Mouse (Mus musculus): ENCODE data around the gene Nkrf. TPM values are rescaled to one million over a fixed set of nuclear protein-coding genes. Genes with fewer than 3 reads are reported as not detected.
"Not testable (repeated sequence)": the region's sequence is repeated elsewhere in the genome, so short reads cannot be mapped to it uniquely, and the experiment has no call there.

Gene Nkrf
- polyA plus RNA-seq, 1 experiment from 2014 or later = 2.5 TPM

DNA sequence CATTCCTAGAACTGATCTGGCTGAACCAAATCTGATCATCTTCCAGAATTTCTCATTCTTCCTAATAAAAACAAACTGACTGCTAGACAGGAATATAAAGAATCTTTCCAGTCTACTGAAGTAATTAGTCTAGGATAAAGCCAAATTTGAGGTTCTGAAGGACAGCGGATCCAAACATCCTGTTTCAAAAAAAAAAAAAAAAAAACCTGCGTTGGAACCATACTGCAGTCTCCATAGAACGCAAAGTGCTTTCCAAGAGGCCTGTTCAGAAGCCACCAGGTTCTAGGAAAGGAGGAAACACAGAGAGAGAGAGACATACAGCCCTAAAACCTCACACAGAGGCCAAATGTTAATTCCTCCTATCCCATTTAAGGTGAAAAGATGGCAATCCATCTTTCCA is 1.0 kb downstream of the Nkrf start:
- DNase-seq (ENCODE audit: low spot score) = no peak
- Histone ChIP-seq H3K27ac (replicated peaks) (no peak overlapping the region), H3K9me3 (no peaks in the 10 kb centered on the region), H3K36me3 (replicated peaks) (no peaks in the 10 kb centered on the region), H3K4me1 (peaks cover 6% of the 10 kb centered on the region; the same call in 1 of the 2 replicates), H3K27me3 (replicated peaks; ENCODE audit: low read depth, poor library complexity, severe bottlenecking) (no peaks in the 10 kb centered on the region), H3K4me3 (peak overlapping the region; percentile 71)
- 43% methylated on average over 3 of the region's 3 CpGs for WGBS

DNA sequence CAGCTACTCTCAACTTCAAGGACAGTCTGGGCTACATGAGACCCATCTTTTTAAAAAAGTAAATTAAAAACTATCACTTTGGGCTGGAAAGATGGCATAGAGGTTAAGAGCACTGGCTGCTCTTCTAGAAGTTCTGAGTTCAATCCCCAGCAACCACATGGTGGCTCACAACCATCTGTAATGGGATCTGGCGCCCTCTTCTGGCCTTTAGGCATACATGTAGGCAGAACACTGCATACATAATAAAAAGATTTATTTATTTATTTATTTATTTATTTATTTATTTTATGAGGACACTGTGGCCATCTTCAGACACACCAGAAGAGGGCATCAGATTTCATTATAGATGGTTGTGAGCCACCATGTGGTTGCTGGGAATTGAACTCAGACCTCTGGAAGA is 3.8 kb downstream of the Nkrf start:
- DNase-seq (ENCODE audit: low spot score); H3K27me3 ChIP-seq (replicated peaks; ENCODE audit: low read depth, poor library complexity, severe bottlenecking); H3K9me3 ChIP-seq; H3K4me1 ChIP-seq; H3K27ac ChIP-seq (replicated peaks); H3K4me3 ChIP-seq; H3K36me3 ChIP-seq (replicated peaks): not testable (repeated sequence)
- whole genome bisulfite sequencing = 26% methylated on average over 1 of the region's 1 CpGs

DNA sequence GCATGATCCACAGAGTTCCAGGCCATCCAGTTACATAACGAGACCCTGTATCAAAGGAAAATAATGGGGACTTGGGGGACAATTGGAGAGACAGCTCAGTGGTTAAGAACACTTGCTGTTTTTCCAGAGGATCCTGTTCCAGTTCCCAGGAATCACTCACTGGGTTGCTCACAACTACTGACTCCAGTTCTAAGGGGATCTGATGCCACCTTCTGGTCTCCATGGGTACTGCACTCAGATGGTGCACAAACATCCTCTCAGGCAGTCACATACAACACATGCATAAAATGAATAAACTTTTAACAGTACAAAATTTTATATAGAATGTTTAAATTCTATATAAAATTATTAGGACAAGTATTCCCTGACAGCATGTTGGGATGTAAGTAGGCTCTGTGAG is 18.0 kb downstream of the Nkrf start:
- no peaks in the 10 kb centered on the region for H3K4me1 ChIP-seq
- peaks cover 51% of the 10 kb centered on the region for H3K36me3 ChIP-seq (replicated peaks)
- H3K4me3 ChIP-seq = no peak overlapping the region
- no peak overlapping the region for H3K27ac ChIP-seq (replicated peaks)
- 0 out of 2 replicates have a peak, but pooled peaks cover 4% of the 10 kb centered on the region for H3K9me3 ChIP-seq
- DNase-seq (ENCODE audit: low spot score) = no peak
- no peaks in the 10 kb centered on the region for H3K27me3 ChIP-seq (replicated peaks; ENCODE audit: low read depth, poor library complexity, severe bottlenecking)
- 86% methylated on average over 1 of the region's 1 CpGs for WGBS

DNA sequence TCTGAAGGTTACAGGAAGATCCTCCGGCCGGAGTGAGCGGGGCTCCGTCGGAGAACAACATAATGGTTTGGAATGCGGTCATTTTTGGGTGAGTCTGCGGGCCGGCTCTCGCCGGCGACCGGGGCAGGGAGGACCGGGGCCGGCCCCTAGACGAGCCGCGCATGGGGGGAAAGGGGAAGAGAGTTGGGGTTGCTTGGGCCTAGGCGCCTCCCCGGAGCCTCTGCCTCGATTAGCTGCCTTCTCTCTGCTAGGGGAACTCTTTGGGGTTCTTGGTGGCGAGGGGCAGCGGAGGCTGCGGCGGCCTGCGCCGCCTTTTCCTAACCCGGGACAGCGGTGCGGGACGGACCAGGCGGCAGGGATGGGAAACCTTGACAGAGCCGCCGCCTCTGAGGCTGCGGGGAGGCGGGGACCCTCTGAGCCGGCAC is 28.0 kb downstream of the Nkrf start:
- WGBS = 13% methylated on average over 36 of the region's 36 CpGs
- H3K4me1 ChIP-seq = peaks cover 5% of the 10 kb centered on the region
- peaks cover 9% of the 10 kb centered on the region for H3K27me3 ChIP-seq (replicated peaks; ENCODE audit: low read depth, poor library complexity, severe bottlenecking)
- H3K27ac ChIP-seq (replicated peaks) = peak overlapping the region; percentile 88
- DNase-seq (ENCODE audit: low spot score) = no peak
- H3K9me3 ChIP-seq = no peaks in the 10 kb centered on the region
- peaks cover 7% of the 10 kb centered on the region; the same call in 1 of the 2 replicates for H3K36me3 ChIP-seq (replicated peaks)
- H3K4me3 ChIP-seq = peak overlapping the region; percentile 76

DNA sequence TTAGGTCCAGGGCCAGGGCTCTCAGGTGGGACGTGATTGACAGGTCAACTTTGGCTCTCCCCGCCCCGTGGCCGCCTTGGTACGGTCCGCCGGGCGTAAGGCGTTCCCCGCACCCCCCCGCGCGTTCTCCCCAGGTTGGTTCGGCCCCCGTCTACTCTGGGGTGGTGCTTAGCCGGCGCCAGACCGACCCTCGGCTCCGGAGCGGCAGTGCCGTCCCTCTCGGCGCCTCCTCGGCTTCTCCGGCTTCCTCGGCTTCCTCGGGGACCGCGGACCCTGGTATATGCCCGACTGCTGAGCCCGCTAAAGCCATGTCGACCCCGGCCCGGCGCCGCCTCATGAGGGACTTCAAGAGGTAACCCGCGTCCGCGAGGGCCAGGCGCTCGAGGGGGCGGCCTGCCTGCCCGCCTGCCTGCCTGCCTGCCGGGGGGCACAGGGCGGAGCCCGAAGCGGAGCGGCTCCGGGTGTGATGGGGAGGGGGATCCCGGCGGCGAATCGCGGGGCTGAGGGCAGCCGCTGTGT is 28.5 kb downstream of the Nkrf start:
- H3K36me3 ChIP-seq (replicated peaks) = peaks cover 7% of the 10 kb centered on the region; the same call in 1 of the 2 replicates
- WGBS = 15% methylated on average over 57 of the region's 57 CpGs
- H3K27ac ChIP-seq (replicated peaks) = peak overlapping the region; percentile 88
- H3K9me3 ChIP-seq = no peaks in the 10 kb centered on the region
- H3K27me3 ChIP-seq (replicated peaks; ENCODE audit: low read depth, poor library complexity, severe bottlenecking) = peaks cover 9% of the 10 kb centered on the region
- H3K4me1 ChIP-seq = peaks cover 5% of the 10 kb centered on the region
- DNase-seq (ENCODE audit: low spot score) = peak; percentile 92
- H3K4me3 ChIP-seq = peak overlapping the region; percentile 76

DNA sequence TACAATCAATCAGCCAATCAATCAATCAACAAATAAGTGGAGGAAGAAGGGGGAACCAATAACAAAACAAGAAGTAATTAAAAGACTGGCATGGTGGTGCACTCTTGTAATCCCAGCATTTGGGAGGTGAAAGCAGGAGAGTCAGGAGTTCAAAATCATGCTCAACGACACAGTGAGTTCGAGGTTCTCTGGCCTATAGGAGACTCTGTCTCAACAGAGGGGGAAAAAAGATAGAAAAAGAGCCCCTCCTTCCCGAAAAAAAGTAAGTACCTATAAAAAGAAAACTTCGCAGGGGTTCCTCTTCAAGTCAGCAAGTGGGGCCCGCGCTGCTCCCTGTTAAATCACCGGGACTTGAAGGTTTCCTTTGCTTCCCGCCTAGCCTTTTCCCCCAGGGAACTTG is 28.9 kb downstream of the Nkrf start, which contains the start of the genes Ube2a and C330007P06Rik:
Ube2a (plus strand) TSS at position 136 of the 400 bp plus-strand sequence.
C330007P06Rik (minus strand) TSS at position 347 of the 400 bp plus-strand sequence.
- peak within 1 kb of the TSS; percentile 88 for H3K27ac ChIP-seq (replicated peaks)
- peak within 1 kb of the TSS; percentile 76 for H3K4me3 ChIP-seq
- no peak for DNase-seq (ENCODE audit: low spot score)
- H3K36me3 ChIP-seq (replicated peaks) = peaks cover 7% of the 10 kb centered on the region; the same call in 1 of the 2 replicates
- 30% methylated on average over 8 of the region's 8 CpGs for WGBS
- H3K27me3 ChIP-seq (replicated peaks; ENCODE audit: low read depth, poor library complexity, severe bottlenecking) = peaks cover 9% of the 10 kb centered on the region
- peaks cover 5% of the 10 kb centered on the region for H3K4me1 ChIP-seq
- H3K9me3 ChIP-seq = no peaks in the 10 kb centered on the region

DNA sequence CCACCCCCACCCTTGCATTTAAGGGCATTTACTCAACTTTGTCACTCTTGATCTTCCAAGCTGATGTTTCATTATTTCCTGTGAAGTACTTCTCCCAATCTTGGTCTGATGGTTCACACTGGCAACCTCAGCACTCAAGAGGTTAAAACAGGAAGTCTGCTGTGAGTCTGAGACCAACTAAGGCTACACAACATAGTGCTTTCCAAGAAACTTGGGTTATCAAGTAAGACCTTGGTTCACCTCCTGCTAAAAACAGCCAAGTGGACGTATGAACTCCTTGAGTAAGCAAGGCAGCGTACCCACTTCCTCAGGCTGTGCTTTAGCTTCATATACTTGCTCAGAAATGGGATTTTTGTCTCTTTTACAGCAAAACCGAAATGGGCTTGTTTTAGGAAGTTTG is 32.3 kb downstream of the Nkrf start:
- Histone ChIP-seq H3K9me3 (no peaks in the 10 kb centered on the region), H3K4me3 (no peak overlapping the region), H3K4me1 (peaks cover 2% of the 10 kb centered on the region), H3K36me3 (replicated peaks) (no peaks in the 10 kb centered on the region), H3K27me3 (replicated peaks; ENCODE audit: low read depth, poor library complexity, severe bottlenecking) (peaks cover 9% of the 10 kb centered on the region), H3K27ac (replicated peaks) (no peak overlapping the region)
- WGBS = 83% methylated on average over 3 of the region's 3 CpGs
- no peak for DNase-seq (ENCODE audit: low spot score)

DNA sequence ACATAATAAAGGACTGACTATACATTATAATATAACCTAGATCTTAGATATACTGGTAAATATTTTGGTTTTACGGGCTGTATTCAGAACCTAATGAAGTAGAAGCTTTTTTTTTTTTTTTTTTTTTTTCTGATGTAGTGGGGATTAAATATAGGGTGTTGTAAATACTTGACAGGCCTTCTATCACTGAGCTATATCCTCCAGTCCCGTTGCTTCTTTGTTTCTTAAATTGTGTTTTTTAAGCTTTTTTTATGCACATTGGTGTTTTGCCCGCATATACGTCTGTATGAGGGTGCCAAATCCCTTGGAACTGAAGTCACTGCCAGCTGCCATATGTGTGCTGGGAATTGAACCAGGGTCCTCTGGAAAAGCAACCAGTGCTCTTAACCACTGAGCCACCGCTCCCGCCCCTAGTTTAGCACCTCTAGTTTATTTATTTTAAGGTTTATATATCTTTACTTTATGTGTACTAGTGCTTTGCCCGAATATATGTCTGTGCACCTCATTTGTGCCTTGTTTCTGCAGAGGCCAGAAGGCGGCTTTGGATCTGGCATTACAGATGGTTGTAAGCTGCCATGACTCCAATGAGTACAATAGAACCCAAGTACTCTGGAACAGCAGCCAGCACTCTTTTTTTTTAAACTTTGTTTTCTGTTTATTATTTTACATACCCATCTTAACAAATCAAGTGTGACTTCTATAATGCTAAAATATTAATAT is 37.9 kb downstream of the Nkrf start:
- Histone ChIP-seq H3K4me3 (peak overlapping the region; percentile 61), H3K27ac (replicated peaks) (no peak overlapping the region), H3K36me3 (replicated peaks) (0 out of 2 replicates have a peak, but pooled peaks cover under 1% of the 10 kb centered on the region), H3K4me1 (peaks cover 6% of the 10 kb centered on the region), H3K9me3 (no peaks in the 10 kb centered on the region), H3K27me3 (replicated peaks; ENCODE audit: low read depth, poor library complexity, severe bottlenecking) (no peaks in the 10 kb centered on the region)
- DNase-seq (ENCODE audit: low spot score) = no peak
- 57% methylated on average over 8 of the region's 8 CpGs for WGBS

DNA sequence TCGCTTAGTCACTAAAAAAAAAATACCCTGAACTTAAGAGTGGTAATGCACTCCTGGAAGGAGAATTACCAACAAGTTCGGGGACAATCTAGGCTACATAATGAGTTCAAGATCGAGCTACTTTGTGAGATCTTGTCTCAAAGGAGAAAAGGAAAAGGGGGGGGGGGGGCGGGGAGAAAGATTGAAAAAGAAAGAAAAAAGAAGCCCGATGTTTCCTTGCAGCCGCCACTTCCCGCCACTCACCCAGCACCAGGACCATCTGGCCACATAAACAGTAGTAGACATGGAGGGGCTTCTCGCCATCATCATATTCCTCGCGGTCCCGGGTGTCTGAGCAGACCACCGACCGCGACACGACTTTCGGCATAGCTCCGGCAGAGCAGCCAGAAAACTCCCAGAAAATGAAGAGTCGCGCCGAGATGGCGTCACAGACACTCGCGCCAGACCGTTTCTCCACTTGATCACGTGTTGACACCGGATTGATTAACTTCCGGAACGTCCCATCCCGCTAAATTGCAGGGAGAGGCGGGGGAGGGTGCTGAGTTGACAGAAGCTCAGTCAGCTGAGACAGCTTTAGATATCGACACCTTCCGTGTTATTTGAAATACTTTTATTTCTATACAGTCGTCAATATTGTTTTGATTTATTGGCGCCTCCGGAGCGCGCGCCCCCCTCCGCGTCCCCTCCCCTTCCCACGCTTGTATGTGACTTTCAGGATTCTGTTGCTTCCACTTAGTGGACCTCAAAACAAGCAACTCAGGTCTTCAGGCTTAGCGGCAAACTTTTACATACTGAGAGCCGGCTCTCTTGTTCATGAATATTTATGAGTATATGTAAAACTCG is 38.7 kb downstream of the Nkrf start:
- peaks cover 6% of the 10 kb centered on the region for H3K4me1 ChIP-seq
- H3K4me3 ChIP-seq = peak overlapping the region; percentile 61
- peak overlapping the region; percentile 72 for H3K27ac ChIP-seq (replicated peaks)
- no peaks in the 10 kb centered on the region for H3K9me3 ChIP-seq
- no peaks in the 10 kb centered on the region for H3K27me3 ChIP-seq (replicated peaks; ENCODE audit: low read depth, poor library complexity, severe bottlenecking)
- 0 out of 2 replicates have a peak, but pooled peaks cover 3% of the 10 kb centered on the region for H3K36me3 ChIP-seq (replicated peaks)
- peak; percentile 81 for DNase-seq (ENCODE audit: low spot score)
- 18% methylated on average over 43 of the region's 44 CpGs for WGBS

DNA sequence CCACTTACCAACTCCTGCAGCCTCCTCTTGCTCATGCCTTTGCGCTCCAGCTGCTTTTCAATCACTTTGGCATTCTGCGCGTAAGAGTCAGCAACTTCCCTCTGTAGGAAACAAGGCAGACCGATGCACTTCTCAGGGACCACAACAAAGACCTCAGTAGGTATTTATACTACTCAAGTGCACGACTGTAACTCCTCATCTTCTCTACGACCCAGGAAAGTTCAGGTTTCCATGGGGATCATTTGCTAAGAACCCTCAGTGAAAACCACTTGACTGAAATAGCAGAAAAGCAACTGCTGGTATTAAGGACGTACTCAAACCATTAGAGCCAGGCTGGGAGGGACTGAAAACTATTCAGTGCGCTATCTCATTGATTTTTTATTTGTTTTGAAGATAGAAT is 50.1 kb downstream of the Nkrf start:
- no peaks in the 10 kb centered on the region for H3K9me3 ChIP-seq
- H3K36me3 ChIP-seq (replicated peaks) = peaks cover 24% of the 10 kb centered on the region
- WGBS = 84% methylated on average over 8 of the region's 8 CpGs
- no peaks in the 10 kb centered on the region for H3K4me1 ChIP-seq
- no peak for DNase-seq (ENCODE audit: low spot score)
- H3K27ac ChIP-seq (replicated peaks) = no peak overlapping the region
- H3K4me3 ChIP-seq = no peak overlapping the region
- H3K27me3 ChIP-seq (replicated peaks; ENCODE audit: low read depth, poor library complexity, severe bottlenecking) = no peaks in the 10 kb centered on the region

DNA sequence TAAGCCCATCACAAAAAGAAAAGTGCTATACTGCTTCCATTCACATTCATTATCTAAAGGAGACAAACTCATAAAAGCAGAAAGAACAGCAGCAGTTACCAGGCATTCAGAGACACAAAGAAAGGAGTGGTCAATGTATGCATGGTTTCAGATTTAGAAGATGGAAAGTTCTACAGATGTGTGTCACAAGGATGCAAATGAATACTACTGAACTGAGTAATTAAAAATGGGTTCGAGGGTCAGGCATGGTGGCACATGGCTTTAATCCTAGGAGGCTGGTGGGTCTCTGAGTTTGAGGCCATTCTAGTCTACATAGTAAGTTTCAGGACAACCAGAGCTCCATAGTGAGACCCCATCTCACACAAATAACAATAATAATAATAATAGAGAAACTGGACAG is 55.5 kb downstream of the Nkrf start:
- H3K27ac ChIP-seq (replicated peaks) = no peak overlapping the region
- no peak for DNase-seq (ENCODE audit: low spot score)
- H3K27me3 ChIP-seq (replicated peaks; ENCODE audit: low read depth, poor library complexity, severe bottlenecking) = no peaks in the 10 kb centered on the region
- no peaks in the 10 kb centered on the region for H3K4me1 ChIP-seq
- no peak overlapping the region for H3K4me3 ChIP-seq
- 82% methylated on average over 1 of the region's 1 CpGs for WGBS
- H3K9me3 ChIP-seq = no peaks in the 10 kb centered on the region
- H3K36me3 ChIP-seq (replicated peaks) = peaks cover 16% of the 10 kb centered on the region

DNA sequence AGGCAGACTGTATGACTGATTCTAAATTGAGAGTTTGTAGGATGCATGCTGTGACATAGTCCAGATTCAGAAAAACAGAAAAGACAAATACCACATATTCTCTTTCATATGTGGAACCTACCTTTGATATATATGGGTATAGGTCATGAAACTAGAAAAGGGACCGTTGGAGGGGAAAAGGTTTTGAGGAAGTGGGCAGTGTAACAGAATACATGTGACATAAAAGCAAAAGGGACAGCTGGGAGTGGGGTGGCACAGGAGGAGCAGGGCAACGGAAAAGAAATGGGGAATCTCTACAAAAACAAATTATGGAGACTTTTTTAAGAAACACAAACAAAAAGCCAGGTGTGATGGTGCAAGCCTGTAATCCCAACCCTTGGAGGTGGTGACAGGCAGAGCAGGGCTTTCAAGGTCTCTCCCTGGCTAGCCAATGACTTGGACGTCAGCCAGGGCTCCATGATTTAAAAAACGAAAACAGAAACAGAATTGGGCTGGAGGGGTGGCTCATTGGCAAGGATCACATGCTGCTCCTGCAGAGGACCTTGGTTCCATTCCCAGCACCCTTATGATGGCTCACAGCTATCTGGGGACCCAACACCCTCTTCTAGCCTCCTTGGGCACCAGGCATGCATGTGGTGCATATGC is 59.2 kb downstream of the Nkrf start:
- no peak overlapping the region for H3K4me3 ChIP-seq
- H3K27me3 ChIP-seq (replicated peaks; ENCODE audit: low read depth, poor library complexity, severe bottlenecking) = no peaks in the 10 kb centered on the region
- no peaks in the 10 kb centered on the region for H3K4me1 ChIP-seq
- H3K36me3 ChIP-seq (replicated peaks) = peaks cover 8% of the 10 kb centered on the region; the same call in 1 of the 2 replicates
- DNase-seq (ENCODE audit: low spot score) = no peak
- H3K27ac ChIP-seq (replicated peaks) = no peak overlapping the region
- 81% methylated on average over 4 of the region's 4 CpGs for WGBS
- H3K9me3 ChIP-seq = no peaks in the 10 kb centered on the region

All from embryonic facial prominence, embryonic 10.5 days (tissue).